Mouse (Mus musculus): ENCODE measurements at regions not wholly inside any gene's neighbourhood (a gene's known extent, or its start where the extent isn't known, plus 50 kb on each side); places are given as distances from the start of the nearest gene placed in this dataset.

- no peak for DNase-seq (ENCODE audit: low read depth, low spot score)
Measured at GRCm38 (mm10) chr1:91611281-91611680, 70.9 kb downstream of the Asb1 start.

- DNase-seq (ENCODE audit: low read depth, low spot score): no peak
Measured at GRCm38 (mm10) chr1:91611694-91612093, 71.3 kb downstream of the Asb1 start.

GRCm38 (mm10) chr1:91612912-91613311, 72.6 kb downstream of the Asb1 start:
- no peak for DNase-seq (ENCODE audit: low read depth, low spot score)

- no peak for DNase-seq (ENCODE audit: low read depth, low spot score)
Measured at GRCm38 (mm10) chr1:91615396-91615795, 75.1 kb downstream of the Asb1 start.

GRCm38 (mm10) chr1:91618527-91619135, 78.3 kb downstream of the Asb1 start:
- DNase-seq (ENCODE audit: low read depth, low spot score): no peak

GRCm38 (mm10) chr1:91621141-91621540, 80.8 kb downstream of the Asb1 start:
- DNase-seq (ENCODE audit: low read depth, low spot score): no peak

- no peak for DNase-seq (ENCODE audit: low read depth, low spot score)
Measured at GRCm38 (mm10) chr1:91622874-91623273, 82.5 kb downstream of the Asb1 start.

GRCm38 (mm10) chr1:91624028-91624427, 83.7 kb downstream of the Asb1 start:
- no peak for DNase-seq (ENCODE audit: low read depth, low spot score)

- DNase-seq (ENCODE audit: low read depth, low spot score): peak; percentile 20
Measured at GRCm38 (mm10) chr1:91624531-91625300, 84.4 kb downstream of the Asb1 start.

- DNase-seq (ENCODE audit: low read depth, low spot score): peak; percentile 37
Measured at GRCm38 (mm10) chr1:91626090-91626489, 85.7 kb downstream of the Asb1 start.

GRCm38 (mm10) chr1:91630206-91630605, 89.9 kb downstream of the Asb1 start:
- DNase-seq (ENCODE audit: low read depth, low spot score): no peak

- no peak for DNase-seq (ENCODE audit: low read depth, low spot score)
Measured at GRCm38 (mm10) chr1:91630871-91631410, 90.6 kb downstream of the Asb1 start.

GRCm38 (mm10) chr1:91632906-91633493, 92.7 kb downstream of the Asb1 start:
- no peak for DNase-seq (ENCODE audit: low read depth, low spot score)

- DNase-seq (ENCODE audit: low read depth, low spot score): no peak
Measured at GRCm38 (mm10) chr1:91636571-91636970, 96.2 kb downstream of the Asb1 start.

GRCm38 (mm10) chr1:91640551-91640950, 100.2 kb downstream of the Asb1 start:
- no peak for DNase-seq (ENCODE audit: low read depth, low spot score)

- no peak for DNase-seq (ENCODE audit: low read depth, low spot score)
Measured at GRCm38 (mm10) chr1:91658991-91659441, 118.7 kb downstream of the Asb1 start.

GRCm38 (mm10) chr1:91659486-91659885, 119.1 kb downstream of the Asb1 start:
- no peak for DNase-seq (ENCODE audit: low read depth, low spot score)

- peak; percentile 42 for DNase-seq (ENCODE audit: low read depth, low spot score)
Measured at GRCm38 (mm10) chr1:91663289-91663688, 122.9 kb downstream of the Asb1 start.

- DNase-seq (ENCODE audit: low read depth, low spot score): peak; percentile 66
Measured at GRCm38 (mm10) chr1:91664622-91665021, 124.3 kb downstream of the Asb1 start.

- peak; percentile 58 for DNase-seq (ENCODE audit: low read depth, low spot score)
Measured at GRCm38 (mm10) chr1:91668530-91668929, 128.2 kb downstream of the Asb1 start.

- no peak for DNase-seq (ENCODE audit: low read depth, low spot score)
Measured at GRCm38 (mm10) chr1:91670980-91671379, 130.3 kb upstream of the Twist2 start.

GRCm38 (mm10) chr1:91674082-91674655, 127.1 kb upstream of the Twist2 start:
- DNase-seq (ENCODE audit: low read depth, low spot score): no peak
